Mouse (Mus musculus) right cerebral cortex, adult 2 months (tissue): ENCODE data around the gene Hnrnpm.
A peak's percentile ranks its signal among the peaks of the same experiment; 100 is the strongest.
"Not testable (repeated sequence)": the region's sequence is repeated elsewhere in the genome, so short reads cannot be mapped to it uniquely, and the experiment has no call there.

Experiments
- DNase-seq, 2 experiments: peaks; one replicate each; pipeline ENCODE4 v3.0.0; 2021 to 2022; ENCODE audit warnings: low spot score in 2 of 2

Gene Hnrnpm

DNA sequence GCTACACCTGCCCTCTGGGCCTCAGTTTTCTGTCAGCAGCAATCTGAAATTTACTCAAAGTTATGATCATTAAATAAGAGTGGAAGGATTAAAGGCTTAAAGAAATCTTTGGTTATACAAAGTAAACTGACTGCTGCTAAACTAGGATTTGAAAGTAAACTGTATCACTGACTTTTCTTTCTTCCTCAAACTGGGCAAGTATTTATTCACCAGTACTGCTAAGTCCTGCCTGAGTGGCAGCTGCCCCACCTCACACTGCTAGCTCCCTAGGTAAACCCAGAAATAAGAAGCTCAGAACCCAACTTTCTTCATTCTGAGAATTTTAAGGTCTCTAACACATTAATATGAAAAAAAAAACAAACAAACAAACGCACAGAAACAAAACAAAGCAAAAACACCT is 12.8 kb downstream of the Hnrnpm start:
- no peak for DNase-seq

DNA sequence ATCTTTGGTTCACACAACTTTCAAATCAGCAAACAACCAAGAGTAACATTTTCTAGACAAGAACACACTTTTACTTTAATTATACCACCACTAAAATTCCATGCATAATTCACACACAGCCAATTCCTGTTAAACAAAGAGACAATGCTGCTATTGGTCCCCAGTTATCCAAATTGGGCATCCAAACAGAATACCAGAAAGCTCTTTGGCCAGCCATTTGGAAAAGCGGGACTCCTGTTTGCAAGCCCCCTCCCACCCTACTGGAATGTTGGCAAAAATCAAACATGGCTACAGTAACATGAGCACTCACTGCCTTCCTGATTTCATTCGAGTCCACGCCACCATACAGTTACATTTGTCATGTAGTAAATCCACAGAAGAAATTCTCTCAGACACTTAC is 17.0 kb downstream of the Hnrnpm start:
- DNase-seq = no peak

DNA sequence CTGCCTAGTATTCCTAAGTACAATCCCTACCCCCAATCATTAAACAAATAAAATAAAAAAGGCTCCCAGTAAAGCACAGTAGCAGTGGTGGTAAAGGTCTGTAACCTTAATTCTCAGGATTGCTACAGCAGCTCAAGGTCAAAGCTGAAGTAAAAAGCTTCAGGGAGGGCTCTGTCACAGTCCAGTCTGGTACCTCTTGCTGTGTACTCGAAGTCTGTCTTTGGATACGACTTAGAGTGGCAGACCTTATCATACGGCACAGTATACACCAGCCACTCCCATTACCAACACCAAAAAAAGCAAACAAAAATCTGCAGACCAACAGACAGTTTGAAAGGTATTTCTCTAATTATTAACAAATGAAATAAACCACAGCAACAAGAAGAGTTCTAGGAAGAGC is 19.8 kb downstream of the Hnrnpm start:
- no peak for DNase-seq

DNA sequence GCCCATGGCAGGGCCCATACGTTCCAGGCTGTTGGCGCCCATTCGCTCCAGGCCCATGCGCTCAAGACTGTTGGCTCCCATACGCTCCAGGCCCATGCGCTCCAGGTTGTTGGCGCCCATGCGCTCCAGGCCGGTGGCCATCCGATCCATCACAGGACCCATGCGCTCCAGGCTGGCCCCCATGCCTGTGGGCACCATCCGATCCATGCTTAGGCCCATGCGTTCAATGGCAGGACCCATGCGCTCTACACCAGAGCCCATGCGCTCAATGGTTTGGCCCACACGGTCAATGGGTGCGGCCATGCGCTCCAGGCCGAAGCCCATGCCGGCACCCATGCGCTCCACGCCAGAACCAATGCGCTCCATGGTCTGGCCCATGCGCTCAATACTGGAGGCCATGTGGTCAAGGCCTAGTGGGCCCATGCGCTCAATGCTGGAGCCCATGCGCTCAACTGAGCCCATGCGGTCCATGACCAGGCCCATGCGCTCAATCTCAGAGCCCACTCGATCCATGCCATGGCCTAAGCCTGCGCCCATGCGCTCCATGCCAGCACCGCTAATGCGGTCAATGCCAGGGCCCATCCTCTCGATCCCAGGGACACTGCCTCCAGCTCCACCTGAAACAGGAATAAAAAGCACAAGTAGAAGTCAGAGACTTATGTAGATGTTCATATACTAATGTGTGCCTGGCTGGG is 36.7 kb downstream of the Hnrnpm start:
- no peak for DNase-seq

DNA sequence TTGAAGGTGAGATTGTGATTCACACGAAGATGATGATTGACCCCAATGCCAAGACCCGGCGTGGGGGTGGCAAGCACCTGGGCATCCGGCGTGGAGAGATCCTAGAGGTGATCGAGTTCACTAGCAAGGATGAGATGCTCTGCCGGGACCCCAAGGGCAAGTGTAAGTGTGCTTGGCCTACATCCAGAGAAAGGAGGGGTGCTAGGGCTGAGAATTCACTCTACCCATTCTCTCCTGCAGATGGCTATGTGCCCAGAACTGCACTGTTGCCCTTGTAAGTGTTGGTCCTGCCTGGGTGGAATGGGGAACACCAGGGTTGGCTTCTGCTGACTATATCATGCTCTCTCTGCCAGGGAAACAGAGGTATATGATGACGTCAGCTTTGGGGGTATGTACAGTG is 41.6 kb downstream of the Hnrnpm start:
- DNase-seq = no peak

DNA sequence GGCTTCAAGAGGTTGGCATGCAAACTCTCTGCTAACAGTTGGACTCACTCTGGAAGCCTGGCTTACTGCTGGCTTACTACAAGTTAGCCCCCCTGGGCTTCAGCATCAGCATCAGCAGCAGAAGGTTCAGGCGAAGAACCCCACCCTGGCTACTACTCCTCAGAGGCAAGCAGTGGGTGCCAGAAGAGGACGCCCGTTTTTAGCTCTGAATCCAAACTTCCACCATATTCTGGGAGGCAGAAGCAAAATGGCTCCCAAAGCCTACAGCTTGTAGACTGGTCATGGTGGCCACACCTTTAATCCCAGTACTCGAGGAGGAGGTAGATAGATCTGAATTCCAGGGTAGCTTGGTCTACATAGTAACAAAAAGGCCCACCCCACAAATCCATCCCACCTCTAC is 42.6 kb downstream of the Hnrnpm start:
- no peak for DNase-seq

DNA sequence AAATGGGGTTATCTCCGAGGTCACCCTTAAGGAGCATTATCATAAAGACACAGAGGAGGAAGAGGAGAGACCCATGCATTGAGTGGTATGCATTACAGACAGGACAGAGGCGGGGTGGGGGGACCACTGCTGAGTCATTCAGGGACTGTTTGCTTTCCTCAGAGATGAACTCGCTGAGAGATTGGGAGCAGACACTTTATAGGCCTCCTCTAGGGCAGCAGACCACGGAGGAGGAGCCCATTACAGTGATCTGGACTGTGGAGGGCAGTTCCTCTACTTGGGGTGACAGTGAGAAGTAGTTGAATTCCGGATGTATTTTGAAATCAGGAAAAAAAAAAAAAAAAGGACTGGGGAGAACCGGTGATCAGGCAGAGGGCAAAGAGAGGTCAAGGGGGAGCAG is 46.9 kb downstream of the Hnrnpm start:
- no peak for DNase-seq

DNA sequence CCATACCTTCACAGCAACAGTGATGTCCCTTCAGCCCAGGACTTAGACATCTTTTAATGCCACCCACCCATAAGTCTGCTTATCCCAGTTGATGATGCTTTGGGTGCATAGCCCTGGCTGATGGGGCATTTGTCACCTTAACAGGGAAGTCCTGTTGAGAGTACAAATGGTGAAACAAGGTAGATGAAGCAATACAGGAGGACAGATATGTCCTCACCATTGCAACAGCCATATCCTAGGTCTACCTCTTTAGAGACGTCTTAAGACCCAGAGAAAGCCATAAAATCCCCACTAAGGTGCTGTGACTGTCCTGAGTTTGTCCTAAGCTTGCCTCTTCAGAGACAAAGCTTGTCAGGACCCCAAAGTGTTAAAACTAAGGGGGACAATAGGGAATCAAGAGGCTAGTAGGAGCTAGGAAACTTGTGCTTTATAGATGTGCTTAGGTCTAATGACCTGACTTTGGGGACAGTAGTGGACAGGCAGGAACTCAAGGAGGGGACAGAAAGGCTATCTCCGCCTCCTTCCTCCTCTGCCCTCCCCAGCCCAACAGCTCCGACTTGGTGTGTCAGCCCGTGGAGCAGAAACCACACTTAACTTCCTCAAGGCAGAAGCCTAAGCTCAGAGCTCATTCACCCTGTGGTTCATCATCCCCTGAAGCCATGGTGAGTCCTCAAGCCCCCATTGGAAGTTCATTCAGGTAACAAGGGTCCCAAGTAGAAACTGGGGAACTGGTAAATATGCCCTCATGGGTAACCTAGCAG is 49.0 kb downstream of the Hnrnpm start, which contains the start of gene Pram1:
TSS of gene Pram1 (plus strand) at position 541 of the 761 bp plus-strand sequence.
- no peak for DNase-seq

DNA sequence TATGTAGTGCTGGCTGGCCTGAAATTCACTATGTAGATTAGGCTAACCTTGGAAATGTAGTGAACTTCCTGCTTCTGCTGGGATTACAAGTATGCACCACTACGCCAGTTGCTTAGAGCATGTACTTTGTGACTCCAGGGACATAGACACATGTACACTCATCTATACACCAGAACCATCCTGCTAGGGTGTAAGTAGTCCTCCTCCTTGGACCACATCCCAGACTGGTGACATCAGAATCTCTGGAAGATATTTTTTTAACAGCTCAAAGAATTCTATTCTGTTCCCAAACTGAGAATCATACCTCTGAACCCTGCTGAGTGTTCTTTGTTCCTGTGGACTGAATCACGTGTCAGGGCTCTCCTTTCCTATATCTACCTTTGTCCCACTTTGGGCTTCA is 49.6 kb downstream of the Hnrnpm start:
- peak; percentile 55 to 66 for DNase-seq

DNA sequence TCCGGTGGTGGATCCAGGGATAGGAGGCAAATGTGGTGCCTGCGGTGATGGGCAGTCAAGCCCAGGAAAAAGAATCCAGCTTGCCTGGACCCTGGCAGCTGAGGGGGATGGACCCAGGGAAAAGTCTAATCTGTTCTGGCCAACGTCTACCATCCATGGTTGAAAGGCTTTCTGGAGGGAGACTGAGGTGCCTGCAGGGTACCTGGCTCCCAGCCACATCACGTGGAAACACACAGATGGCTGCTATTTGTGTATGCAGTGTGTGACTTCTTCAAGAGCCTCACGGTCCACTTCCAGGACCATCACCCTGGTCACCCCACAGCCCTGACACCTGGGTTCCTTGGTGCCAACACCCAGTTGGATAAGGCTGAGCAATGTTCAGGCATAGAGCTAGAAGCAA is 54.9 kb downstream of the Hnrnpm start:
- DNase-seq = no peak

DNA sequence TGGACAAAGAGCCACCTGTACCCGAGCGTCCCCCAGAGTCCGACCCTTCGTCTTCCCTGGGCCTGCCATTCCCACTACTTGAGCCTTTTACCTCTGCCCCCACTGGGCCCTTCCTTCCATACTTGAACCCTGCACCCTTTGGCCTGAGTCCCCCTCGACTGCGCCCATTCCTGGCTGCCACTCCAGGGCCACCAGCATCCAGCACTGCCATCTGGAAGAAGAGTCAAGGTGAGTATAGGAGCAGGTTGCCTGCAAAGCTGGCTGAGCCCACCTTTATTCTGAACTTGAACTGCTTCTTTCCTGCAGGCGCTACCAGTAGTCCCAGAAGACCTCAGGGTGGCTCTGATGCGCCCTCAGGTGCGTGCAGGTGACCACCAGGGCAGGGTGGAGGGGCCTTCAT is 55.4 kb downstream of the Hnrnpm start:
- no peak for DNase-seq

DNA sequence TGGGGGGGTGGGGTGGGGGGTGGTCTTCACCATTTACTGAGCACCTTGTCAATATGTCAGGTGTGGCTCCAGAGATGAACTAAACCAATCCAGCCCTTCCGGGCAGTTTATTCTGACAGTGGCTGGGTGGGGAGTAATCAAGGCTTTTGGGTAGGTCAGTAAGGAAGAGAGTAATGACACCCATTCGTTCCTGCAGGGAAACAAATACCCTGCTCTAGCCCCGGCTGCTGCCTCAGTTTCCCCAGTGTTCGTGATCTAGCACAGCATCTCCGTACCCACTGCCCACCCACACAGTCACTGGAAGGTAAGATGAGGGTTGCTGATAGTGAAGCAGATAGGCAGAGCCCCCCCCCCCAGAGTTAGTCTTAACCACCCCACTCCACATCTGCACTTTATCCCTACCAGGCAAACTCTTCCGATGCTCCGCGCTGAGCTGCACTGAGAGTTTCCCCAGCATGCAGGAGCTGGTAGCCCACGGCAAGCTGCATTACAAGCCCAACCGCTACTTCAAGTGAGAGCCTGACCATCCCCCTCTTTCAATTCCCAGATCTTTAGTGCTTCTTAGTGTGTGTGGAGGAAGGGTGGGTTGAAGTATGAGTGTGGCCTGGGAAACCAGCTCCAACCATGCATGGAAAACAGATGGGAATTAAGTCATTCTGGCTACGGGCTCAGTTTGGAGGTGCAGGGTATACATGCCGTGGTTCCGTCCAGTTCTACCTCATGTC is 56.3 kb downstream of the Hnrnpm start:
- DNase-seq = no peak

DNA sequence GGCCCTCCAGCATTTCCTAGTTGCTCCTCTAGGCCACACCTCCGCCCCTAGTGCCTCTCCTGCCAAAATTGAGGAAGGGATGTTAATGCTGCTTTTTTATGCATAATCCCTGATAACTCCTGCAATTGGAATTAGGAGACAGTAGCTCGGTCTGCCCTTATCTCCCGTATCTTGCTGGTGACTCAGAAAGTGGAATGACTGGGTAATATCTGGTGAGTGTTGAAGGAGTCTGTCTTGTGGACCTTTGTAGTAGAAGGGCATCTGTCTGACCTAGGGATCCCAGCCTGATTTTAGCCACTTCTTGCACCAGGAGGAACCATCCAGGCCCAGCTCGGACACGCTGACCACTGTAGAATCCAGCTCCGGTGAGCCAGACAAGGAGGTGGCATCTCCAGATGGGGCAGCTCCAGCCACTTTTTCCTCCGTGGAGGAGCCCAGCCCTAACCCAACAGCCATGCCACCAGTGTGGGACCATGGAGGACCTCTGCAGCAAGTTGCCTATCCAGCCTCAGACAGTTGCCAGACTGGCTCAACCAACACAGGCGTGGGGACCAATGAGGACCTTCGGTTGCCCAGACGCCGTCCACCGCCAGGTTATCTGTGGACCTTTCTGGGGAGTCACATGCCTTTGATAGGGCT is 57.1 kb downstream of the Hnrnpm start:
- no peak for DNase-seq

DNA sequence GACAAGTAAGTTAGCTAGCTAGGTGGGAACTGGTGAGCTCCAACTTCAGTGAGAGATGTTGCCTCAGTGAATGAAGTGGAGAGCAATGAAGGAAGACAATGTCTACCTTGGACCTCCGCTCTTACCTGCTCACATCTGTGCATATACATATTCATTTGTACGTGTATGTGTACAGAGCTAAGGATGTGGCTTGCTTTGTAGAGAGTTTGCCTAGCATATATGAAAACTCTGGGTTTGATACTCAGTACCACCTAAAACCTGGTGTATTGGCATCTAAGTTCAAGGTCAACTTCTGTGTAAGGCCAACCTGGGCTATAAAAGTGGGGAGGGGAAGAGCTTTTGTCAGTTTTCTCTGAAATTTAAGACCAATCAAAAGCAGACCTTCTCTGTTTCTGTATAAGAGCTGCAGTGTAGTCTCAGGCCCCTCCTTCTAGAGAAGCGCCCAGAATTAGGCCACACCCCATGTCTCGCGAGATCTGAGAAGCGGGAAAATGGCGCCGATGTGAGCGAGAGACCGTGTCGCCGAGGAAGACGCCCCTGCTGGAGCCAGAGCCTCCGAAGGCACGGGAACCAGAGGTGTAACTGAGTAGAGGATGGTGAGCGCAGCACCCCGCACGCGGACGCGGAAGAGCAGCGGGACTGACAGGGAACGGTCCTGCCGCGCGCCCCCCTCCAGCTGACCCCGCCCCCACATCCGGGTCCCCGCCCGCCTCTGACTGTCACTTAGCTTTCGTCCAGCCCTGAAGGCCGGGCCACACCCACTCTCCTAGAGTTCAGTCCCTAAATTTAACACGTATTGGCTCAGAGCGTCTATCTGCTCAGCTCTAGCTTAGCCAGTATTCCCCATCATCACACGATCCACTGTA is 57.8 kb downstream of the Hnrnpm start, which contains the start of gene Zfp414:
TSS of gene Zfp414 (plus strand) at position 470 of the 866 bp plus-strand sequence.
- DNase-seq = peak; percentile 91 to 93

DNA sequence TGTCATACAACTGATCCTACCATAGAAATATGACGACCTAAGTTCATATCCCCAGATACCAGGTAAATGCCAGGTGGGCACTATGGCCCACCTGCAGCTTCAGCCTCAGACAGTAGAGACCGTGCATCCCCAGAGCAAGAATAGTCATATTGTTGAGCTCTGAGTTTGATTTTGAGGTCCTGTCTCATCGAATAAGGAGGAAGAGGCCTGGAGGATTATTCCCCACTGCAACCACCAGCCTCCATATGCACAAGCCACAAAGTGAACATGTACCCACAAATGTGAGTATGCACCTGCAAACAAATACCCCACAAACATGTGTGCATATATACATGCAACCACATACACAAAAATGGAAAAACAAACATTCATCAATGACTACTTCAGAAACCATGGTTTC is 59.4 kb downstream of the Hnrnpm start:
- DNase-seq = no peak

DNA sequence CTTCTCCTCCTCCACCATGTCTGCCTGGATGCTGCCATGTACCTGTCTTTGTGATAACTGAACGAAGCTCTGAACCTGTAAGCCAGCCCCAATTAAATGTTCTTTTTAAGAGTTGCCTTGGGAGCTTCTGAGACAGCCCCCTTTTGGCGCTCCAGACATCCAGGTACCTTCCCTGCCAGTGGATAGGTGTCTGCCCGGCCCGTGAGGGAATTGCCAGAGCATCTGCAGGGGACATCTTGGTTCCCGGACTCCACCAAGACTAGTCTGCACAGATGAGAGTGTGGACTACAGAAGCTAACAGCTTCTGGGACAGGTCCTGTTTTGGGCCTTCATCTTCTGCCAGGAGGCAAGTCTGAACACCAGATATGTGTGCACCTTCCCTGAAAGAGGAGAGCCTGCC is 72.9 kb downstream of the Hnrnpm start:
- DNase-seq = not testable (repeated sequence)

DNA sequence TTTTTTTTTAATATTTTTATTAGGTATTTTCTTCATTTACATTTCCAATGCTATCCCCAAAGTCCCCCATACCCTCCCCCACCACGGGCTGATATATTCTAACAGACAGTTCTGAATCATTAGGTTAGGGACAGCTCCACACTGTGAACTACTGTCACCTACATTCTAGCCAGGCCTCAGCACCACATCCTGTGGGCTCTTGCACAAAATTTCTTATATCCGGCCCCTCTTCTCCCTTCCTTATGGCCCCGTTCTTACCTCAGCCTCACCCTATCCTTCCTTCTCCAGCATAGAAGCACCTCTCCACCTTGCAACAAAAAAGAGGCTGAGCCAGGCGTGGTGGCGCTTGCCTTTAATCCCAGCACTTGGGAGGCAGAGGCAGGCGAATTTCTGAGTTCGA is 76.1 kb downstream of the Hnrnpm start:
- no peak for DNase-seq

DNA sequence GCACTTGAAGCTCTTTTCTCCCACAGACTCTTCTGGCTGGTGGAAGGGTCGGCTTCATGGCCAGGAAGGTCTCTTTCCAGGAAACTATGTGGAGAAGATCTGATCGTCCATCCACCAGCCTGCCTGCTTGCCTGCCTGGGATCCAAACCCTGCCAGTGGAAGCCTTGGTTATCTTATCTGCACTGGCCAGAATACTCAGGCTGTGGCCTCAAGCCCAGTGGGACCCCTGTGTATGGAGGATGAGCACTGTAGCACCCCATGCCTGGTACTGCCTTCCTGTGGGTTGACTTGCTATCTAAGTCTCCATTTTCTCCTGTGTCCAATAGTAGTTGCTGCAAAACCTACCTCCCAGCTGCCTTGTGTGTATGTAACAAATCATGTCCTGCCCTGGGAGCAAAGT is 79.4 kb downstream of the Hnrnpm start:
- DNase-seq = no peak

DNA sequence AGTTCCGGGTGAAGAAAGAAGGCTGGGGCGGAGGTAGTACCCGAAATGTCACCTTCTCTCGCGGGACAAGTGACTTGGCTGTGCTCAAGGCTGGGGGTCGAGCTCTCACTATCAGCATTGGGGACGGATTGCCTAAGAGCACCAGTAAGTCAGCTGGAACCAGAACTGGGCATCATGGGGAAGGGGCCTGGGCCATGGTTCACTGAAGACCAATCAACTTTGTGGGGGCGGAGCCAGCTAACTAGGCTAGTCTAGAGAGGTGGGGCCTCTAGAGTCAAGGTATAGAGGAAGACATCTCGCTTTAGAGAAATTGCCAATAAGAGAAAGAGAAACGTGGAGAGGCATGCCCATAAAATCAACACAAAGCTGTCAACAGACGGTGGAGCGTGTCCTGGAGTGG is 84.7 kb downstream of the Hnrnpm start:
- DNase-seq = no peak

DNA sequence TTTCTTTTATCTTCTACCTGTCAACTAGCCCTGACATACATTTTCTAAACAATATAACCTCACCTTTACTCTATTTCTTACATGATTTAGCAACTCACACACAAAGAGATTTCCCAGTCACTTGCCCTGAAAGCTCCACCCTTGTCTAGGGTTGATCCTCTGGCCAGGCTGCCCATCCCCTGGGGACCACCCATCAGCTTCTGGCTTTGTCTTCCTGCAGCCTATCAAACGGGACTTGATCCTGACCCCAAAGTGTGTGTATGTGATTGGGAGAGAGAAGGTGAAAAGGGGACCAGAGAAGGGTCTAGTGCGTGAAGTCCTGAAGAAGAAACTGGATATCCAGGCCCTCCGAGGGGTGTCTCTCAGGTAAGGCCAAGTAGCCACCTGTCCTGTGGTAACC is 85.8 kb downstream of the Hnrnpm start:
- DNase-seq = no peak

DNA sequence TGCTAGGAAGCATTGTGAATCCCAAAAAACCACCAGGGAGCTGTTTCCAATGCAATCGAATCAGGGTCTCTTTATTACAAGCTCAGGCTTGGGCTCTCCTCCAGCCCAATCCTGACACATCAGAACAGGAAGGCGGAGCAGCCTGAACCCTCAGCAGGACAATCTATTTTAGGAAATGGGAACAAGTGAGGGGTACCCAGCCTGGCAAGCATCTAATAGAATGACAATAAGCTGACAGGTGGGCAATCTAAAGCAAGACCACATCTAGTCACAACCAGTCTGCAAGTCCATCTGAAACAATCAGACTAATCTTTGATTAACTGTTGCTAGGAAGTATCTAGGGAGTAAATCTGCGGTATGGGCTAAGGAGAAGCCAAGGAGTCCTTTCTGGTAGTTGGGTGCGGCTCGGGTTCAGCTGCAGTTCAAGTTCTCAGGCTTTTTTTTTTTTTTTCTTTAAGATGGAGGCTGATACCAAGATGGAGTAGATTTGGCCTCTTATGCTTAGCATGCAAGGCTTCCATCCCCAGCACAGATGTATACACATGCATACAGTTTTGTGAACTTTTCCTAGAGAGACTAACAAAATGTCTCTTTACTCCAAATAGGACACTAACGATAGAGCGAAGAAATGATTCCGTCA is 86.7 kb downstream of the Hnrnpm start:
- DNase-seq = no peak
